Mouse (Mus musculus) hindbrain, embryonic 10.5 days (tissue): Measurements from ENCODE around the gene Gabbr2. TPM values are rescaled to one million over a fixed set of nuclear protein-coding genes. Genes with fewer than 3 reads are reported as not detected.
A peak's percentile ranks its signal among the peaks of the same experiment; 100 is the strongest.

ENCODE experiments used
- DNase-seq: peaks from one replicate; pipeline ENCODE4 v3.0.0-alpha.2; 2017; ENCODE audit warnings: low spot score
- H3K27ac ChIP-seq: fragments of 300-500 bp; sonication (generic); 2 replicates; pipeline ENCODE4 v1.5.1; 2016; ENCODE audit warnings: mild to moderate bottlenecking, moderate library complexity
- H3K27me3 ChIP-seq: fragments of 300-500 bp; sonication (generic); 2 replicates; pipeline ENCODE4 v1.6.1; 2016; ENCODE audit warnings: mild to moderate bottlenecking; ENCODE audit not compliant: poor library complexity, insufficient read depth, severe bottlenecking
- H3K36me3 ChIP-seq: fragments of 300-500 bp; sonication (generic); 2 replicates; pipeline ENCODE4 v1.6.1; 2016; ENCODE audit warnings: mild to moderate bottlenecking, moderate library complexity
- H3K4me1 ChIP-seq: fragments of 300-500 bp; sonication (generic); replicated peaks from 2 replicates; pipeline ENCODE4 v1.6.1; 2016; ENCODE audit warnings: mild to moderate bottlenecking
- H3K4me3 ChIP-seq: fragments of 300-500 bp; sonication (generic); 2 replicates; pipeline ENCODE4 v1.5.1; 2016; ENCODE audit warnings: mild to moderate bottlenecking, moderate library complexity
- H3K9me3 ChIP-seq: fragments of 300-500 bp; sonication (generic); 2 replicates; pipeline ENCODE4 v1.6.1; 2016; ENCODE audit warnings: mild to moderate bottlenecking, moderate library complexity
- WGBS: fragments of 180-500 bp; shearing (Covaris S2); methylation state at CpG from one replicate; pipeline ENCODE4 v1.1.7; 2016; 5-methylcytosine and 5-hydroxymethylcytosine counted together
- polyA plus RNA-seq: library from polyadenylated mRNA; unstranded; fragments of >200 nt; fragmentation: Nextera tagmentation; extraction: Ambion mirVana; gene quantifications from 2 replicates; pipeline ENCODE4 v1.2.1, GENCODE M21; 2016

Gene Gabbr2
- polyA plus RNA-seq, 1 experiment from 2014 or later = 0.27 TPM

DNA sequence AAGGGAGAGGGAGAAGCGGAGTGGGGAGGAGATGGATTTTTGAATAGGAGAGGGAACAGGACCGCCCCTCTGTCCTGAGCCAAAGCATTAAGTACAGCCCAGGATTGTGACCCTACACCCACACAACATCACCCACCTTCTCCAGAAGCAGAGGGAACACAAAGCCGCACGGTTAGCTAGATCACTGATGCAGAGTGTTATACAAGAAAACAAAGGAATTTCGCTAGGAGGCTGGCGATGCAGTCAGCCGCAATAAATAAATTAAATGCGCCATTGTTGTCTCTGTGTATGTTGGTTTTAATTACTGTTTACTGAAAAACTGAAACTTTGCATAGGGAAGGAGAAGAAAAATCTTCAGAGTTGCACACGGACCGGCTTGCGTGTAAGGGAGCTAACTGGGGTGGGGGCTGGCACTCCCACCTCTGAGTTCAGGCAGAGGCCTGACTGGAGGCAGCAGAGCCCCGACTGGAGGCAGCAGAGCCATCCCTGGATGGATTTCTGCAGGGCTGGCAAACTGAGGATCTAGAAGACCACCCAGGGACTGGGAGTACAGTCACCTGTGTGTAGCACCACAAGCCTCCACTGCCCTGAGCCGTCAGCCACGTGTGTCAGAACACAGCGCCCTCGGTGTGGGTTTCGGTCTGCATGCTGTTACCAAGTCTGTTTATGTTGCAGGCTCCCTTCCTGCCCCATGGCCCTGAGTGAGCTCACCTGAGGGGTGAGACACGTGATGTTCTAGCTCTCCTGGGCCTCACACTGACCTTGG is 93.9 kb downstream of the Gabbr2 start:
- Histone ChIP-seq H3K27ac (0 out of 2 replicates have a peak overlapping the region, but pooled peaks have one; percentile 8), H3K27me3 (no peaks in the 10 kb centered on the region), H3K36me3 (no peaks in the 10 kb centered on the region), H3K4me3 (no peak overlapping the region), H3K9me3 (no peaks in the 10 kb centered on the region), H3K4me1 (peaks cover 25% of the 10 kb centered on the region)
- DNase-seq = no peak
- WGBS = 66% methylated on average over 18 of the region's 18 CpGs

DNA sequence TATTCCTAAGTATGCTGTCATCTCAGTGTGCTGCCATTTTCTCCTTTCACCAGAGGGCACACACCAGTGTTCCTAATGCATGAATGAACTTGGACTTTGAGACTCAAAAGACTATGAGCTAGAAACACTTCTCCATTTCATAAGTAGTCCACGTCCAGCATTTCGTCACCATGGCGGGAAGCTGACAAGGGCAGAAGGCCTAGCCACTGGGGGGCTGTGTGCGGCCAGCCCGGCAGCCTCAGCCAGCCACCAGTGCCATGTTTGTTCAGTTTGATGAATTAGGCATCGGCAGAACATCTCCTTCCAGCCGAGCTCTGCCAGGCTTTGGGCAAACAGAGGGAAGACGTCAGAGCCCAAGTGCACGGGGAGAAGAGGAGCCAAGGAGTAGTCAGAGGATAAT is 97.5 kb downstream of the Gabbr2 start:
- Histone ChIP-seq H3K4me1 (peaks cover 25% of the 10 kb centered on the region), H3K9me3 (no peaks in the 10 kb centered on the region), H3K36me3 (no peaks in the 10 kb centered on the region), H3K27ac (no peak overlapping the region), H3K4me3 (no peak overlapping the region), H3K27me3 (no peaks in the 10 kb centered on the region)
- 89% methylated on average over 9 of the region's 9 CpGs for WGBS
- DNase-seq = no peak

DNA sequence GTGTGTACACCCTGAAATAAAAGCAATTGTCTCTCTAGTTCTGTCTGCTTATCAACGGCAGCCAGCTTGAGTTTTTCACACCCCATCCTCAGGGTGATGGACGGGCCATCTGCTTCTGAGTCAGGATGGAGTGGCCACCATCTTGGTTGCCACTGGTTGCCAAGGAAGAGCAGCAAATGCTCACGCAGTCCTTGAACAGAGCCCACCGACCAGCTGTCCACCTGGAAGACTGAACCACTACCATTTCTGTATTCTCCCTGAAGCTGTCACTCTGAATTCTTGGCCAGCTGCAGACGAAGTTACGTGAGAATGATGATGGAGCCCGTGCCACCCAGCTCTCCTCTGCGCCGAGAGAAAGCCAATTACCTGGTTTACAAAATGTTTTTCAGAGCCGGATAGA is 102.5 kb downstream of the Gabbr2 start:
- no peaks in the 10 kb centered on the region for H3K9me3 ChIP-seq
- DNase-seq = no peak
- no peaks in the 10 kb centered on the region for H3K36me3 ChIP-seq
- no peak overlapping the region for H3K27ac ChIP-seq
- no peak overlapping the region for H3K4me3 ChIP-seq
- H3K27me3 ChIP-seq = no peaks in the 10 kb centered on the region
- WGBS = 89% methylated on average over 10 of the region's 10 CpGs
- no peaks in the 10 kb centered on the region for H3K4me1 ChIP-seq

DNA sequence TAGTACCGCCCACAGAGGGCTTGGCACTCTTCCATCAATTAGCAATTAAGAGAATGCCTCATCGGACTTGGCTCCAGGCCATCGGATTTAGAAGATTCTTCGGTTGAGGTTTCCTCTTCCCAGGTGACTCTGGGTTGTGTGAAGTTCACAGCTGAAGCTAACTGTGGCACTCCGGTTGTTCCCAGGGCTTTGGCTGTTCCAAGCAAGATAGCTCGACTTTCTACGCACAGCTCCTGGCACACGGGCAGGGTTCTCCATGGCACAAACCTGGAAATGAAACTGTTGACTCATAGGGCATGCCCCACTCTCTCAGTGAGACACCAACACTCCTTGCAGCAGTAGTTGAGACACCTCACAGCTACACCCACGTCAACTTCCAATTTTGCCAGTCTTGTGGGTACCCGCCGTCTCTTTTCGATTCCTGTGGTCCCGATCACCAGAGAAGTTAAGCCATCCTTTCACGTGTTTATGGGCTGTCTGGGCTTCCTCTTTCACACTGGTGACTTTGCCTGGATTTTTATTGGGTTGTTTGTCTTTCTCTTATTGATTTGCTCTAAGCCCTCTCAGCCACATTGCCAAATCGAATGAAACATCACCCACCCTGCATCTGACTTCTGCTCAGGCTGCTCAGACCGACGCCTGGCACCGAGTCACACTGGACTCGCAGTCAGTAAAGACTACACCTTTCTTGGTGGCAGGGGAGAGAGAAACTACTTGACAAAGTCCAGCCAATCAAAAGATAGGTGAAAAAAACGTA is 105.9 kb downstream of the Gabbr2 start:
- Histone ChIP-seq H3K4me1 (peaks cover 10% of the 10 kb centered on the region), H3K27me3 (no peaks in the 10 kb centered on the region), H3K4me3 (no peak overlapping the region), H3K9me3 (no peaks in the 10 kb centered on the region), H3K36me3 (no peaks in the 10 kb centered on the region), H3K27ac (no peak overlapping the region)
- no peak for DNase-seq
- WGBS = 93% methylated on average over 20 of the region's 20 CpGs

DNA sequence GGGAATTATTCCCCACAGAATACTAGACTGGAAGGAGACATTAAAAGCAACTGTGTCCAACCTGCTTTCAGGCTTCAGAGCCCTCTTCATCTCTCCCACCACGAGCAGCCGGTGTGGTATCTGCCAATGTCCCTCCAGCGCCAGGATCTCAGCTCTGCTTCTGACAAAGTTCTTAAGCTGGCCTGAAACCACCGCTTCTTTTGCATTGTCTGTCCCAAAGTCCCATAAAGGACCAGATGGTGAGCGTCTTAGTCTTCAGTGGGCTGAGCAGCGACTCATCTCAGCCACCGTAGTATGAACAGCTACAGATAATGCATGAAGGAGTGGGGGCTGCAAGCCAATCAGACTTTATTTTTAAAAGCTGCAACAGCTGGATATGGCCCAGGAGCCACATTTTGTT is 107.5 kb downstream of the Gabbr2 start:
- H3K27ac ChIP-seq = no peak overlapping the region
- DNase-seq = no peak
- no peaks in the 10 kb centered on the region for H3K27me3 ChIP-seq
- H3K4me3 ChIP-seq = no peak overlapping the region
- peaks cover 17% of the 10 kb centered on the region for H3K4me1 ChIP-seq
- no peaks in the 10 kb centered on the region for H3K36me3 ChIP-seq
- no peaks in the 10 kb centered on the region for H3K9me3 ChIP-seq
- 89% methylated on average over 7 of the region's 7 CpGs for WGBS

DNA sequence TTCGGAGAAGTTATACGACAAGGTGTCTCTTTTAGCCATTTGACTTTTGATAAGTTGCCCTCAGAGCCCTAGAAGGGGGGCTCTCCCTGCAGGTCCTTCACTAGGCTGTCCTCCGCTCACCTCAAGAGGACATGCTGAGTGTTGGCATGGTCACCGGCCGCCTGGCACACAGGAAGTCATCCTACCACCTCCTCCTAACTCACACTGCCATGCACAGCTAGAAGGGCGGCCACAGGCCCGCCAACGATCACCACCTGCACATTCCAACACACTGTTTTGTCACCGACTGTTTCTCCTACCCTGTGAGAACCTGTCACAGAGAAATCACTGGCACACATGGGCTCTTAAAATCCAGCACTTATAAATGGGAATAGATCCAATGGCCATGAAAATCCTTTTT is 108.1 kb downstream of the Gabbr2 start:
- 88% methylated on average over 9 of the region's 9 CpGs for WGBS
- DNase-seq = no peak
- Histone ChIP-seq H3K4me1 (peaks cover 17% of the 10 kb centered on the region), H3K36me3 (no peaks in the 10 kb centered on the region), H3K27ac (no peak overlapping the region), H3K9me3 (no peaks in the 10 kb centered on the region), H3K27me3 (no peaks in the 10 kb centered on the region), H3K4me3 (no peak overlapping the region)

DNA sequence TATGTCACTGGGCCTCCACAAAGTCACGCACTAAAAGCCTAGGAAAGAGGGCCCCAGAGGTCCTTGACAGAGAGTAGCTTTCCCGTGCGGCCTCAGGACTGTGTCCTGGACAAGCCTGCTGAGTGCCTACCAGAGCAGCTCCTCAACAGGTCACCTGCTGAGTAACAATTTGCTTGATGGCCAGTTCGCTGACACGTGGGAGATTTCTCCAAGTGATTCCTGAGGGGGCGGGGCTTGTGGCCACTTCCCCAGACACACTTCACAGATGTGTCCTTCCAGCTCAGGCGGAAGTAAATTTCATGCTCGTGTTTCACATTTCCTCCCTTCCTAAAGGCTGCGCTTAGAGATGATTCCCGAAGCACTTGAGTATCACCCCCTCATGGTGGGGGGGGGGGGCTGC is 108.6 kb downstream of the Gabbr2 start:
- no peaks in the 10 kb centered on the region for H3K27me3 ChIP-seq
- H3K4me3 ChIP-seq = no peak overlapping the region
- H3K9me3 ChIP-seq = no peaks in the 10 kb centered on the region
- no peaks in the 10 kb centered on the region for H3K36me3 ChIP-seq
- 57% methylated on average over 10 of the region's 10 CpGs for WGBS
- H3K27ac ChIP-seq = no peak overlapping the region
- peaks cover 17% of the 10 kb centered on the region for H3K4me1 ChIP-seq
- DNase-seq = no peak

DNA sequence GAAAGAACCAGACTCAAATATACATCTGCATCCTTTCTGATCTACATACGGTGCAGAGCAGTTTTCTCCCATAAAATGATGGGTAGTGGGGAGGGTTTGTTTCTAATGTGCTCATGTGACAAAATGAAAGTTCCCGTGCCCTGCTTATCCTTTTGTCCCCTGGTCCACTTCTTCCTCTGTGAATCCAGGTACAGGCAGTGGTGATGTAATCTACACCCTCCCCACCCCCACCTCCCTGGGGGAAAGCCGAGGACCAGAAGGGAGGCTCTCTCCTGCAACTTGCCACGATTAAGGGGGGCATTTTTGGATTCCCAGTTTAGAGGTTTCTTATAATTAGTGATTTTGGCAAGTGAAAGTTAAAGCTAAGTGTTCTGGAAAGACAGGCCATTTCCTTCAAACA is 110.4 kb downstream of the Gabbr2 start:
- peaks cover 17% of the 10 kb centered on the region for H3K4me1 ChIP-seq
- H3K36me3 ChIP-seq = no peaks in the 10 kb centered on the region
- DNase-seq = no peak
- no peaks in the 10 kb centered on the region for H3K27me3 ChIP-seq
- 66% methylated on average over 4 of the region's 4 CpGs for WGBS
- H3K4me3 ChIP-seq = no peak overlapping the region
- H3K27ac ChIP-seq = no peak overlapping the region
- H3K9me3 ChIP-seq = no peaks in the 10 kb centered on the region

DNA sequence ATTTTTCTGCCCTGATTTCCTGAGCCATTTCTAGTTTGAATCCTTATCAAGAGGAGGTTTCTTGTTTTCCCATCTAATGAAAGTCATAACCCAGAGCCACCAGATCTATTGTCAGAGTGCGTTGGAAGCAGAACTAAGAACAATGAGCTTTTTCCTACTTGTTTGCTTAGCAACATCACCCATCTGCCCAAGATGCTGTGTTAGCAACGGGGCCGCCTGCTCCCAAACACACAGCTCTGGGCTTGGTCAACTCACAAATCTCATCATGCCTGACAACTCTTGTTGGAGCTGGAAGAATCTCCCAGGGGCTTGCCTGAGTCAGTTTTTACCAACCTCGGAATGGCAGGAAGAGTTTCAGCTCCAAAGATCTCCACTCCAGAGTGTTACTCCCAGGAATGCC is 111.7 kb downstream of the Gabbr2 start:
- H3K27ac ChIP-seq = no peak overlapping the region
- H3K36me3 ChIP-seq = no peaks in the 10 kb centered on the region
- no peak overlapping the region for H3K4me3 ChIP-seq
- H3K9me3 ChIP-seq = no peaks in the 10 kb centered on the region
- peaks cover 17% of the 10 kb centered on the region for H3K4me1 ChIP-seq
- H3K27me3 ChIP-seq = no peaks in the 10 kb centered on the region
- no peak for DNase-seq
- 58% methylated on average over 4 of the region's 4 CpGs for WGBS

DNA sequence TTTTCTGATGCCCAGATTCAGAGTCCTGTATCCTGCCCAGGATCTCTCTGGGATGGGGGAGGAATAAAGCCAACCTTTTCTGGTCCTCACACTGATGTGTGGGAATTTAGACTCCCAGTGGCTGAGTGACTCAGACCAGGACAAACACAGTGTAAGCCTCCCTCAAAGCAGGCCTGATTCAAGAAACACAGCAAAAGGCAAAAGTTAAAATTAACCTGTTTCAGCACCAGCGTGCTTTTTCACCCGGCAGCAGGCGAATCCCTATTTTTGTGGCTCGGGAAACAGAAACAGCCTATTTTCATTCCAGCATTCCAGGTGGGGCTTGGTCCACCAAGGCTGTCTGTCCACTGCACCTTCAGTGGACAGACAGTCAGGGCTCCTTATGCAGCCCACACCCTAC is 118.9 kb downstream of the Gabbr2 start:
- Histone ChIP-seq H3K27me3 (peaks cover 8% of the 10 kb centered on the region; the same call in 1 of the 2 replicates), H3K36me3 (no peaks in the 10 kb centered on the region), H3K4me1 (0 out of 2 replicates have a peak, but pooled peaks cover 10% of the 10 kb centered on the region), H3K9me3 (no peaks in the 10 kb centered on the region), H3K27ac (no peak overlapping the region), H3K4me3 (no peak overlapping the region)
- DNase-seq = no peak
- 91% methylated on average over 4 of the region's 4 CpGs for WGBS

DNA sequence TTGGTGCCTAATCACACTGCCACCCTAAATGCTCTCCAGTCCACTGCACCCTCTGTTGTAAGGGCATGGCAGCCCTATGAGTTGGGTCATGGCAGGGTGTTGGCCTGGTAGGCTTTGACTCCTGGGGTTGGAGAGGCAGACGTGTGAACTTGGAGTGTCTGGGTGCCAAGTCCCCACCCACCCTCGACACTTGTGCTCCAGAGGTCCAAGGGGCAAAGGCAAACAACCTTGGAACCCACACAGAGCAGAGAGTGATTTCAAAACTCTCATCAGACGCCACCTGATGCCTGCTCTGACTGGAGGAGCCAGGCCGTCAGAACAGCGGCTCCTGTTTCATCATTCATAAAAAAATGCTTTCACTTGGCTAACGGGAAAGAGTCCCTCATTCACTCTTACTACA is 121.5 kb downstream of the Gabbr2 start:
- Histone ChIP-seq H3K27ac (no peak overlapping the region), H3K36me3 (no peaks in the 10 kb centered on the region), H3K4me1 (peaks cover 14% of the 10 kb centered on the region; the same call in 1 of the 2 replicates), H3K9me3 (no peaks in the 10 kb centered on the region), H3K27me3 (peaks cover 8% of the 10 kb centered on the region; the same call in 1 of the 2 replicates), H3K4me3 (no peak overlapping the region)
- WGBS = 69% methylated on average over 6 of the region's 6 CpGs
- DNase-seq = no peak

DNA sequence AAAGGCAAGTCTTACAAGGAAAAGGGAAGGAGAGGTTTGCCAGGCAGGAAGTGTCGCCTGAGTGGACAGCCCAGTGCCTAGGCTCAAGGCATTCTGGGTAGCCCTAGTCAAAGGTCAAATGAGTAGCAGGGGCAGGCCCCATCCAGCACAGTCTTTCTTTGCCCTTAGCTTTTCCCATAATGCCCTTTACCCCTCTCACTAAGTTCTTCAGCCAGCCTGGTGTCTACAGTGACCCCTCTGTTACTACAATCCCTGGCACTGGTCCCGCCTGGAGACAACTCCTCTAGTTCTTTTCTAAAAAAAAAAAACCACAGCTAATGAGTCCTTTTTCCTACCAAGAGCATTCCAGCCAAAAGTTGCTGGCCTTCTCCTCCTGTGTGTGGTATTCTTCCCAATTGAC is 122.3 kb downstream of the Gabbr2 start:
- peaks cover 14% of the 10 kb centered on the region; the same call in 1 of the 2 replicates for H3K4me1 ChIP-seq
- H3K27ac ChIP-seq = no peak overlapping the region
- H3K27me3 ChIP-seq = peaks cover 8% of the 10 kb centered on the region; the same call in 1 of the 2 replicates
- 83% methylated on average over 2 of the region's 2 CpGs for WGBS
- no peaks in the 10 kb centered on the region for H3K9me3 ChIP-seq
- no peak overlapping the region for H3K4me3 ChIP-seq
- H3K36me3 ChIP-seq = no peaks in the 10 kb centered on the region
- DNase-seq = no peak

DNA sequence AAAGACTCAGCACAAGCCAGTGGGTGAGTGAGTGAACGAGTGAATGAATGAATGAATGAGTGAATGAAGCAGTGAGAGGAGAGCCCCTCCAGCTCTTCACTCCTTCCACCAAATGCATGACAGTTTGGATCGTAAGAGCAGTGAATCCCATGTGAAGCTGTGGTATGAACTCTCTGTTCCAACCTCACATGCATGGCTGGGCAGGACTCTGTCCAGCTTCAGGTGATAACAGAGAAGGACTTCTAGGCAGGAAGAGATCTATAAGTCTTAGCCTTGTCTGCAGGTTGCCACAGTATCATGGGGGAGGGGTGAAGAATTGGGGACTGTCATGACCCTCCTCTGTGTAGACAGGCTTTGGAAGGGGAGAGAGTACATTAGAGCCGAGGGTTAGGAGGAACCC is 122.8 kb downstream of the Gabbr2 start:
- H3K27ac ChIP-seq = no peak overlapping the region
- H3K9me3 ChIP-seq = no peaks in the 10 kb centered on the region
- H3K27me3 ChIP-seq = peaks cover 8% of the 10 kb centered on the region; the same call in 1 of the 2 replicates
- no peaks in the 10 kb centered on the region for H3K36me3 ChIP-seq
- WGBS = 92% methylated on average over 3 of the region's 3 CpGs
- peaks cover 16% of the 10 kb centered on the region; the same call in 1 of the 2 replicates for H3K4me1 ChIP-seq
- no peak overlapping the region for H3K4me3 ChIP-seq
- no peak for DNase-seq
